Mouse (Mus musculus): ENCODE data around the gene Esx1. TPM values are rescaled to one million over a fixed set of nuclear protein-coding genes. Genes with fewer than 3 reads are reported as not detected.

Esx1 gene
- polyA plus RNA-seq, 1 experiment from 2014 or later: not detected

GRCm38 (mm10) chrX:137149050-137149449, 27.2 kb upstream of the Esx1 start:
- TF ChIP-seq CTCF (IDR thresholded peaks at IDR 0.05; ENCODE audit: low read depth) (no peak), EP300 (optimal IDR thresholded peaks at IDR 0.05) (no peak)
- 84% methylated on average over 11 of the region's 11 CpGs for WGBS
- no peak for ATAC-seq (ENCODE audit: low FRiP score, low TSS enrichment)
- Histone ChIP-seq H3K27ac (replicated peaks) (no peak overlapping the region), H3K36me3 (ENCODE audit: control insufficient read depth, insufficient read depth, low read length) (no peaks in the 10 kb centered on the region), H3K4me1 (replicated peaks; ENCODE audit: control insufficient read depth, insufficient read depth) (no peaks in the 10 kb centered on the region), H3K4me3 (ENCODE audit: low read depth, low read length) (no peak overlapping the region), H3K27me3 (ENCODE audit: control insufficient read depth, insufficient read depth, low read length) (no peaks in the 10 kb centered on the region), H3K9me3 (ENCODE audit: control insufficient read depth, low read length) (no peaks in the 10 kb centered on the region), H3K9ac (ENCODE audit: low read length) (no peak overlapping the region), H3K4me2 (replicated peaks; ENCODE audit: low read depth) (no peak overlapping the region)
- no peak for DNase-seq (ENCODE audit: low spot score)

GRCm38 (mm10) chrX:137144674-137145073, 22.8 kb upstream of the Esx1 start:
- no peak for ATAC-seq (ENCODE audit: low FRiP score, low TSS enrichment)
- Histone ChIP-seq H3K4me3 (ENCODE audit: low read depth, low read length) (no peak overlapping the region), H3K9me3 (ENCODE audit: control insufficient read depth, low read length) (no peaks in the 10 kb centered on the region), H3K27ac (replicated peaks) (no peak overlapping the region), H3K36me3 (ENCODE audit: control insufficient read depth, insufficient read depth, low read length) (no peaks in the 10 kb centered on the region), H3K4me2 (replicated peaks; ENCODE audit: low read depth) (no peak overlapping the region), H3K4me1 (replicated peaks; ENCODE audit: control insufficient read depth, insufficient read depth) (no peaks in the 10 kb centered on the region), H3K9ac (ENCODE audit: low read length) (no peak overlapping the region), H3K27me3 (ENCODE audit: control insufficient read depth, insufficient read depth, low read length) (no peaks in the 10 kb centered on the region)
- WGBS: 31% methylated on average over 4 of the region's 4 CpGs
- TF ChIP-seq EP300 (optimal IDR thresholded peaks at IDR 0.05) (no peak), CTCF (IDR thresholded peaks at IDR 0.05; ENCODE audit: low read depth) (peak; percentile 40)
- no peak for DNase-seq (ENCODE audit: low spot score)

- no peak overlapping the region for H3K9ac ChIP-seq (ENCODE audit: low read length)
- H3K36me3 ChIP-seq (ENCODE audit: control insufficient read depth, insufficient read depth, low read length): no peaks in the 10 kb centered on the region
- WGBS: 83% methylated on average over 4 of the region's 4 CpGs
- TF ChIP-seq CTCF (IDR thresholded peaks at IDR 0.05; ENCODE audit: low read depth) (no peak), EP300 (optimal IDR thresholded peaks at IDR 0.05) (no peak)
- no peaks in the 10 kb centered on the region for H3K27me3 ChIP-seq (ENCODE audit: control insufficient read depth, insufficient read depth, low read length)
- no peaks in the 10 kb centered on the region for H3K9me3 ChIP-seq (ENCODE audit: control insufficient read depth, low read length)
- H3K4me3 ChIP-seq (ENCODE audit: low read depth, low read length): no peak overlapping the region
- no peaks in the 10 kb centered on the region for H3K4me1 ChIP-seq (replicated peaks; ENCODE audit: control insufficient read depth, insufficient read depth)
- H3K4me2 ChIP-seq (replicated peaks; ENCODE audit: low read depth): no peak overlapping the region
- no peak for DNase-seq (ENCODE audit: low spot score)
- no peak overlapping the region for H3K27ac ChIP-seq (replicated peaks)
- ATAC-seq (ENCODE audit: low FRiP score, low TSS enrichment): no peak
Measured at GRCm38 (mm10) chrX:137143726-137144125, 21.8 kb upstream of the Esx1 start.

- H3K9ac ChIP-seq (ENCODE audit: low read length): no peak overlapping the region
- ATAC-seq (ENCODE audit: low FRiP score, low TSS enrichment): no peak
- no peak overlapping the region for H3K4me2 ChIP-seq (replicated peaks; ENCODE audit: low read depth)
- H3K36me3 ChIP-seq (ENCODE audit: control insufficient read depth, insufficient read depth, low read length): no peaks in the 10 kb centered on the region
- H3K9me3 ChIP-seq (ENCODE audit: control insufficient read depth, low read length): no peaks in the 10 kb centered on the region
- peak; percentile 46 for TF ChIP-seq CTCF (IDR thresholded peaks at IDR 0.05; ENCODE audit: low read depth)
- no peak for TF ChIP-seq EP300 (optimal IDR thresholded peaks at IDR 0.05)
- H3K4me3 ChIP-seq (ENCODE audit: low read depth, low read length): no peak overlapping the region
- no peak overlapping the region for H3K27ac ChIP-seq (replicated peaks)
- no peaks in the 10 kb centered on the region for H3K27me3 ChIP-seq (ENCODE audit: control insufficient read depth, insufficient read depth, low read length)
- WGBS: 29% methylated on average over 2 of the region's 2 CpGs
- no peaks in the 10 kb centered on the region for H3K4me1 ChIP-seq (replicated peaks; ENCODE audit: control insufficient read depth, insufficient read depth)
- DNase-seq (ENCODE audit: low spot score): no peak
Measured at GRCm38 (mm10) chrX:137142546-137142945, 20.7 kb upstream of the Esx1 start.

- 22% methylated on average over 6 of the region's 6 CpGs for WGBS
- Histone ChIP-seq H3K27me3 (ENCODE audit: control insufficient read depth, insufficient read depth, low read length) (no peaks in the 10 kb centered on the region), H3K36me3 (ENCODE audit: control insufficient read depth, insufficient read depth, low read length) (no peaks in the 10 kb centered on the region), H3K4me1 (replicated peaks; ENCODE audit: control insufficient read depth, insufficient read depth) (no peaks in the 10 kb centered on the region), H3K4me3 (ENCODE audit: low read depth, low read length) (no peak overlapping the region), H3K27ac (replicated peaks) (no peak overlapping the region), H3K9ac (ENCODE audit: low read length) (no peak overlapping the region), H3K9me3 (ENCODE audit: control insufficient read depth, low read length) (no peaks in the 10 kb centered on the region), H3K4me2 (replicated peaks; ENCODE audit: low read depth) (no peak overlapping the region)
- ATAC-seq (ENCODE audit: low FRiP score, low TSS enrichment) (no peak), DNase-seq (ENCODE audit: low spot score) (peak; percentile 40)
- TF ChIP-seq EP300 (optimal IDR thresholded peaks at IDR 0.05) (no peak), CTCF (IDR thresholded peaks at IDR 0.05; ENCODE audit: low read depth) (peak; percentile 85)
Measured at GRCm38 (mm10) chrX:137141669-137142068, 19.8 kb upstream of the Esx1 start.

GRCm38 (mm10) chrX:137127542-137127941, 5.7 kb upstream of the Esx1 start:
- Histone ChIP-seq H3K4me3 (ENCODE audit: low read depth, low read length) (no peak overlapping the region), H3K4me1 (replicated peaks; ENCODE audit: control insufficient read depth, insufficient read depth) (no peaks in the 10 kb centered on the region), H3K9ac (ENCODE audit: low read length) (no peak overlapping the region), H3K9me3 (ENCODE audit: control insufficient read depth, low read length) (no peaks in the 10 kb centered on the region), H3K27ac (replicated peaks) (no peak overlapping the region), H3K36me3 (ENCODE audit: control insufficient read depth, insufficient read depth, low read length) (no peaks in the 10 kb centered on the region), H3K27me3 (ENCODE audit: control insufficient read depth, insufficient read depth, low read length) (peaks cover 3% of the 10 kb centered on the region; the same call in 1 of the 2 replicates), H3K4me2 (replicated peaks; ENCODE audit: low read depth) (no peak overlapping the region)
- ATAC-seq (ENCODE audit: low FRiP score, low TSS enrichment): no peak
- no peak for TF ChIP-seq EP300 (optimal IDR thresholded peaks at IDR 0.05)
- TF ChIP-seq CTCF (IDR thresholded peaks at IDR 0.05; ENCODE audit: low read depth): no peak
- WGBS: 12% methylated on average over 17 of the region's 17 CpGs
- DNase-seq (ENCODE audit: low spot score): no peak
